Mouse (Mus musculus): ENCODE measurements around the gene Pde1b. TPM values are rescaled to one million over a fixed set of nuclear protein-coding genes. Genes with fewer than 3 reads are reported as not detected.

Pde1b gene
- polyA plus RNA-seq, 1 experiment: 21.7 TPM

GRCm38 (mm10) chr15:103484490-103484889 is 18.3 kb upstream of the Pde1b start:
- H3K27ac ChIP-seq (ENCODE audit: insufficient read depth, low read length): no peak overlapping the region
- H3K36me3 ChIP-seq (ENCODE audit: control insufficient read depth, insufficient read depth, low read length, poor library complexity, severe bottlenecking): no peaks in the 10 kb centered on the region
- TF ChIP-seq EP300 (IDR thresholded peaks at IDR 0.05; ENCODE audit: insufficient read depth, low read depth, low read length): no peak
- TF ChIP-seq CTCF (IDR thresholded peaks at IDR 0.05; ENCODE audit: low read depth, low read length): no peak
- TF ChIP-seq POLR2A (IDR thresholded peaks at IDR 0.05; ENCODE audit: insufficient read depth, low read length): no peak
- H3K4me3 ChIP-seq (ENCODE audit: low read depth, low read length): no peak overlapping the region
- H3K9me3 ChIP-seq (replicated peaks; ENCODE audit: control insufficient read depth, insufficient read depth, low read length, poor library complexity, severe bottlenecking): no peaks in the 10 kb centered on the region
- H3K27me3 ChIP-seq (ENCODE audit: control insufficient read depth, insufficient read depth, low read length, poor library complexity, severe bottlenecking): no peaks in the 10 kb centered on the region; the same call in none of the 2 replicates
- H3K4me1 ChIP-seq (ENCODE audit: control insufficient read depth, insufficient read depth, low read length): no peaks in the 10 kb centered on the region
- H3K9ac ChIP-seq (ENCODE audit: low read depth, poor library complexity, severe bottlenecking): no peak overlapping the region

GRCm38 (mm10) chr15:103485106-103485505 is 17.7 kb upstream of the Pde1b start:
- H3K9me3 ChIP-seq (replicated peaks; ENCODE audit: control insufficient read depth, insufficient read depth, low read length, poor library complexity, severe bottlenecking): no peaks in the 10 kb centered on the region
- H3K27ac ChIP-seq (ENCODE audit: insufficient read depth, low read length): no peak overlapping the region
- H3K4me1 ChIP-seq (ENCODE audit: control insufficient read depth, insufficient read depth, low read length): no peaks in the 10 kb centered on the region
- H3K27me3 ChIP-seq (ENCODE audit: control insufficient read depth, insufficient read depth, low read length, poor library complexity, severe bottlenecking): no peaks in the 10 kb centered on the region; the same call in none of the 2 replicates
- no peaks in the 10 kb centered on the region for H3K36me3 ChIP-seq (ENCODE audit: control insufficient read depth, insufficient read depth, low read length, poor library complexity, severe bottlenecking)
- TF ChIP-seq POLR2A (IDR thresholded peaks at IDR 0.05; ENCODE audit: insufficient read depth, low read length): no peak
- TF ChIP-seq EP300 (IDR thresholded peaks at IDR 0.05; ENCODE audit: insufficient read depth, low read depth, low read length): no peak
- no peak for TF ChIP-seq CTCF (IDR thresholded peaks at IDR 0.05; ENCODE audit: low read depth, low read length)
- H3K4me3 ChIP-seq (ENCODE audit: low read depth, low read length): no peak overlapping the region
- H3K9ac ChIP-seq (ENCODE audit: low read depth, poor library complexity, severe bottlenecking): no peak overlapping the region

- H3K27me3 ChIP-seq (ENCODE audit: control insufficient read depth, insufficient read depth, low read length, poor library complexity, severe bottlenecking): no peaks in the 10 kb centered on the region; the same call in none of the 2 replicates
Measured at GRCm38 (mm10) chr15:103486658-103487057, 16.2 kb upstream of the Pde1b start.

GRCm38 (mm10) chr15:103488336-103488735 is 14.5 kb upstream of the Pde1b start:
- no peaks in the 10 kb centered on the region; the same call in 1 of the 2 replicates for H3K27me3 ChIP-seq (ENCODE audit: control insufficient read depth, insufficient read depth, low read length, poor library complexity, severe bottlenecking)
- H3K27ac ChIP-seq (ENCODE audit: insufficient read depth, low read length): no peak overlapping the region
- no peaks in the 10 kb centered on the region for H3K9me3 ChIP-seq (replicated peaks; ENCODE audit: control insufficient read depth, insufficient read depth, low read length, poor library complexity, severe bottlenecking)
- no peaks in the 10 kb centered on the region for H3K4me1 ChIP-seq (ENCODE audit: control insufficient read depth, insufficient read depth, low read length)
- H3K4me3 ChIP-seq (ENCODE audit: low read depth, low read length): no peak overlapping the region
- H3K9ac ChIP-seq (ENCODE audit: low read depth, poor library complexity, severe bottlenecking): no peak overlapping the region
- no peaks in the 10 kb centered on the region for H3K36me3 ChIP-seq (ENCODE audit: control insufficient read depth, insufficient read depth, low read length, poor library complexity, severe bottlenecking)
- TF ChIP-seq CTCF (IDR thresholded peaks at IDR 0.05; ENCODE audit: low read depth, low read length): no peak
- no peak for TF ChIP-seq POLR2A (IDR thresholded peaks at IDR 0.05; ENCODE audit: insufficient read depth, low read length)
- no peak for TF ChIP-seq EP300 (IDR thresholded peaks at IDR 0.05; ENCODE audit: insufficient read depth, low read depth, low read length)

More at GRCm38 (mm10) chr15:103486658-103487057, 16.2 kb upstream of the Pde1b start:
- no peaks in the 10 kb centered on the region for H3K4me1 ChIP-seq (ENCODE audit: control insufficient read depth, insufficient read depth, low read length)
- no peak overlapping the region for H3K9ac ChIP-seq (ENCODE audit: low read depth, poor library complexity, severe bottlenecking)
- no peak overlapping the region for H3K4me3 ChIP-seq (ENCODE audit: low read depth, low read length)
- no peaks in the 10 kb centered on the region for H3K36me3 ChIP-seq (ENCODE audit: control insufficient read depth, insufficient read depth, low read length, poor library complexity, severe bottlenecking)
- H3K27ac ChIP-seq (ENCODE audit: insufficient read depth, low read length): no peak overlapping the region
- H3K9me3 ChIP-seq (replicated peaks; ENCODE audit: control insufficient read depth, insufficient read depth, low read length, poor library complexity, severe bottlenecking): no peaks in the 10 kb centered on the region
- no peak for TF ChIP-seq POLR2A (IDR thresholded peaks at IDR 0.05; ENCODE audit: insufficient read depth, low read length)

GRCm38 (mm10) chr15:103496204-103497140 is 6.4 kb upstream of the Pde1b start:
- no peak overlapping the region for H3K27ac ChIP-seq (ENCODE audit: insufficient read depth, low read length)
- no peaks in the 10 kb centered on the region for H3K4me1 ChIP-seq (ENCODE audit: control insufficient read depth, insufficient read depth, low read length)
- H3K9ac ChIP-seq (ENCODE audit: low read depth, poor library complexity, severe bottlenecking): no peak overlapping the region
- H3K36me3 ChIP-seq (ENCODE audit: control insufficient read depth, insufficient read depth, low read length, poor library complexity, severe bottlenecking): no peaks in the 10 kb centered on the region
- H3K9me3 ChIP-seq (replicated peaks; ENCODE audit: control insufficient read depth, insufficient read depth, low read length, poor library complexity, severe bottlenecking): no peaks in the 10 kb centered on the region
- H3K4me3 ChIP-seq (ENCODE audit: low read depth, low read length): no peak overlapping the region
- TF ChIP-seq CTCF (IDR thresholded peaks at IDR 0.05; ENCODE audit: low read depth, low read length) (no peak), EP300 (IDR thresholded peaks at IDR 0.05; ENCODE audit: insufficient read depth, low read depth, low read length) (no peak), POLR2A (IDR thresholded peaks at IDR 0.05; ENCODE audit: insufficient read depth, low read length) (no peak)
- H3K27me3 ChIP-seq (ENCODE audit: control insufficient read depth, insufficient read depth, low read length, poor library complexity, severe bottlenecking): no peaks in the 10 kb centered on the region; the same call in 1 of the 2 replicates

GRCm38 (mm10) chr15:103498157-103498556 is 4.7 kb upstream of the Pde1b start:
- peaks cover 4% of the 10 kb centered on the region; the same call in 1 of the 2 replicates for H3K27me3 ChIP-seq (ENCODE audit: control insufficient read depth, insufficient read depth, low read length, poor library complexity, severe bottlenecking)
- no peaks in the 10 kb centered on the region for H3K4me1 ChIP-seq (ENCODE audit: control insufficient read depth, insufficient read depth, low read length)
- no peak overlapping the region for H3K9ac ChIP-seq (ENCODE audit: low read depth, poor library complexity, severe bottlenecking)
- TF ChIP-seq CTCF (IDR thresholded peaks at IDR 0.05; ENCODE audit: low read depth, low read length) (no peak), POLR2A (IDR thresholded peaks at IDR 0.05; ENCODE audit: insufficient read depth, low read length) (no peak), EP300 (IDR thresholded peaks at IDR 0.05; ENCODE audit: insufficient read depth, low read depth, low read length) (no peak)
- H3K36me3 ChIP-seq (ENCODE audit: control insufficient read depth, insufficient read depth, low read length, poor library complexity, severe bottlenecking): no peaks in the 10 kb centered on the region
- no peaks in the 10 kb centered on the region for H3K9me3 ChIP-seq (replicated peaks; ENCODE audit: control insufficient read depth, insufficient read depth, low read length, poor library complexity, severe bottlenecking)
- no peak overlapping the region for H3K27ac ChIP-seq (ENCODE audit: insufficient read depth, low read length)
- H3K4me3 ChIP-seq (ENCODE audit: low read depth, low read length): no peak overlapping the region
